In genomic region chr5:23519679-23520078, GRCm38 (mm10) we compare ENCODE assay signal across 11 mouse cellular contexts.
"Had no signal": no experiment of that assay in that cellular context is flagged by ENCODE, and none has a peak within 500 bp of the region (broad histone marks: within the 10 kb centered on the region; RNA-seq: fewer than 3 reads in every experiment).

No protein-coding gene starts in this region.

- H3K4me2 ChIP-seq: liver, embryonic 11.5 days; liver, embryonic 15.5 days; midbrain, embryonic 13.5 days had no signal

- H3K27me3 ChIP-seq: liver, embryonic 15.5 days; midbrain, embryonic 13.5 days had no signal

- H3K4me1 ChIP-seq: limb, embryonic 10.5 days; liver, embryonic 15.5 days had no signal

- H3K9me3 ChIP-seq: limb, embryonic 10.5 days; liver, embryonic 15.5 days; midbrain, embryonic 13.5 days had no signal

- ATAC-seq: lung, postnatal 0 days; midbrain, embryonic 13.5 days had no signal

- DNase-seq: kidney, postnatal 14 days; lung, adult 2 months; lung, postnatal 36 days; right cerebral cortex, postnatal 14 days; thymus, postnatal 36 days had no signal

- H3K27ac ChIP-seq: limb, embryonic 10.5 days; liver, embryonic 15.5 days; midbrain, embryonic 13.5 days had no signal

- H3K4me3 ChIP-seq: left cerebral cortex, adult 2 months; limb, embryonic 10.5 days; liver, embryonic 15.5 days; midbrain, embryonic 13.5 days had no signal

- H3K9ac ChIP-seq: liver, embryonic 15.5 days; midbrain, embryonic 13.5 days had no signal
